Mouse (Mus musculus) spleen, postnatal 14 days (tissue): Measurements from ENCODE around the gene Sp6.

Source experiments
- DNase-seq, 2 experiments: peaks; one replicate each; pipeline ENCODE4 v3.0.0; 2021 to 2022; ENCODE audit warnings: low spot score in 2 of 2

Sp6 gene

DNA sequence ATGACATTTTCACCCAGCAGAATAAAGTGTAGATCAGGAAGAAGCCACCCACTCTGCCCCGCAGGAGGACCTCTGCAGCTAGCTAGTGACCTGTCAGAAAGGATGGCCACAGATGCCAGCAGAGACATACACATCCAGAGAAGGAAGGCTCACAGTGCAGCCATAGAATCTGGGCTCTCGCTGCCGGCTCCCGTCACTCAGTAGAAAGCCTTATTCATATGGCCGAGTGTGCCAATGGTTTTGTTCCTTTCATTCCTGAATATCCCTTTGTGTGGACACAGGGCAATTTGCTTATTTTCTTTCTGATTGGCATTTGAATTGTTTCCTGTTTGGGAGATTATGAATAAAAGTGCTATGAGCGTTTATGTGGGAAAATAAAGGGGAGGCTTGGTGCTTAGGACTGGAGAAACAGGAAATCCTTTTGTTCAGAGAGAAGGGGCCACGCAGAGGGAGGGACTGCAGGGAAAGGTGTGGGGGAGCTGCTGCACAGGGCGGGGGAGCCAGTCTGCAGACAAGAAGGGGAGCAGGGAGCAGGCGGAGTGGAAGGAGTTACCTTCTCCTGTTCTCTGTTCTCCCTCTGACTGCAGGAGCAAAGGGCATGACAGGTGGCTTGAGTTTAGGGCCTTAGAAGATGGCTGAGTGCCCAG lies 50.2 kb downstream of the Sp6 start:
- DNase-seq, result no peak

DNA sequence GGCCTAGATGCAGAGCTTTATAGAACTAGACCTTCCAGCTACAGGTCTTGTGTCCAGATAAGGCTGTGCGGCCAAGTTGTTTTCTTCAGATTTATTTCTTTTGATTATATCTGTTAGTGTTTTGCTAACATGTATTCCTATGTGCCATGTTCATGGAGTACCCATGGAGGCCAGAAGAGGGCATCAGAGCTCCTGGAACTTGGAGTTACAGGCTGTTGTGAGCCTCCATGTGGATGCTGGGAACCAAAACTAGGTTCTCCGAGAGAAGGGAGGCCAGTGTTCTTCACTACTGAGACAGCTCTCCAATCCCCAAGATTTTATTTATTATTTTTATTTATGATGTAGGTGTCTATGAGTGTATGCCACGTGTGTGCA lies 50.7 kb downstream of the Sp6 start:
- DNase-seq, result no peak

DNA sequence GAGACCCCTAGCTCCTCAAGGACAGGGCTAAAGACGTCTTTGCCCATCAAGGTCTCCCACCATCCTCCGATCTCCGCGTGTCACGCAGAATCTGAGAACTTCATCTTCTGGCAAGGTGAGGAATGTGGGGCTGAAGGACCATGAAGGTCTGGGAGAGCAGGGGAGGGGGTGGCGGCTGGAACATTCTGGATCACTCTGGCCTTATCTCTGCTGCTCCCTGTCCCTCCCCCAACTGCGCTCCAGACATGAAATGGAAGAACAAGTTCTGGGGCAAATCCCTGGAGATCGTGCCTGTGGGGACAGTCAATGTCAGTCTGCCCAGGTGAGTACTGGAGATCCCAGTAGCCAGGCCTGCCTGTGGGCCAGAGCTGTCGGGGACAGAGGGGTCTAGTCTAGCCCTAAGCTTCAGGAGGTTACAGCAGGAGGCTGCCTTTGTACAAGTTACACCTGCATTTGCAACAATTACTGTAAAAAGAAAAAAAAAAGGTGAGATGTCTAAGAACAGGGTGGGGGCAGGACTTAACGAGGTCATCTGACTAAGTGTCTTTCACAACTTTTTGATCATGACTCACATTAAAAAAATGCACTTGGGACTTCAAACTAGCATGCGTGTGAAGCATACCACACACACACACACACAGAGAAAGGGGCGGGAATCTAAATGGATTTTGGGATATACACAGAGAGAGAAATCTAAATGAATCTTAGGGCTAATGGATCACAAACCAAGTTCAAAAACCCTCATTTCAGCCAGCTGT lies 52.5 kb downstream of the Sp6 start:
- DNase-seq, result no peak

DNA sequence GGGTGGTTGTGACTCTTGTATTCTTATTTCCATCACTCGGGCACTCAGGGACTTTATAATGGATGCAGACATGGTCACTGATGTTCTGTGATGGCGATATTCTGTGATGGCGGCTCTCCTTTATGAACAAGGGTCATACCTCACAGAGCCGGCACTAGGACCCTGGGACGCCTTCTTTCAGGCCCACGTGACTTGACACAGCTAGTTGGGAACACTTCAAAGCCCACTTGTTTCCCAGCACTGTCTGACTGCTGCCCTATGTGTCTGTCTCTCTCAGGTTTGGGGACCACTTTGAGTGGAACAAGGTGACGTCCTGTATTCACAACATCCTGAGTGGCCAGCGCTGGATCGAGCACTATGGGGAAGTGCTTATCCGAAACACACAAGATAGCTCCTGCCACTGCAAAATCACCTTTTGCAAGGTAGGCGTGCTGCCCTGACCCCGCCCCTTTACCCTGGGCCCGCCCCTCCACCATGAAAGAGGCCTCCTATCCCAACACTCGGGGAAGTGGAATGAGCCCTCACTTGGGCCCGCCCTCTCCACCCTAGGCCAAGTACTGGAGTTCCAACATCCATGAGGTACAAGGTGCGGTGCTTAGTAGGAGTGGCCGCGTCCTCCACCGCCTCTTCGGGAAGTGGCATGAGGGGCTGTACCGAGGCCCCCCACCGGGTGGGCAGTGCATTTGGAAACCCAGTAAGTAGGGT lies 53.6 kb downstream of the Sp6 start:
- no peak for DNase-seq

DNA sequence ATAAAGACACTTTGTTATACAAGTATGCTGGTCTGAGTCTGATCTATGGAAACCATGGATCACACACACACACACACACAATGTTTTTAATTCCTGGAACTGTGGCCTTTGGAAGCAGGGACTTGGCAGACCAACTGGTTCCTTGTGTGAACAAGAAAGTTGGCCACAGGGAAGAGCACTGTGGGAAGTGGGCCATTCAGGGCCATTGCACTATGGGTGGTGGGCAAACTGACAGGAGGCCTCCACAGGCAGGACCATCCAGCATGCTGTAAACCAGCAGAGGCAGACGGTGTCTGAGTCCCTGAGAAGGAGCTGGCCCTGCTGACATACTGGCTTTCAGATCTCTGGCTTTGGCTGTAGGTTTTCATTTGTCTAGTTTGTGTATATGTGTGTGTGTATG lies 56.1 kb downstream of the Sp6 start:
- DNase-seq, result no peak

DNA sequence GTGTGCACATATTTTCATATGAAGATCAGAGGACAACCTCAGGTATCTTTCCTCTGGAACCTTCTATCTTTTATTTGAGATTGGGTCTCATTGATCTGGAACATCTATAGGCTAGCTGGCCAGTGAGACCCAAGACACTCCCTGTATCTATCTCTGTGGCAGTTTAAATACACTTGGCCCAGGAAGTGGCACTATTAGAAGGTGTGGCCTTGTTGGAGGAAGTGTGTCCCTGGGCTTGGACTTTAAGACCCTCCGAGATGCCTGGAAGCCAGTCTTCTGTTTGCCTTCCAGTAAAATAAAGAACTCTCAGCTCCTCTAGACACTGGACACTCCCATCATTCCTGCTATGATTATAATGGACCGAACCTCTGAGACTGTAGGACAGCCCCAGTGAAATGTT lies 56.6 kb downstream of the Sp6 start:
- DNase-seq, result no peak

DNA sequence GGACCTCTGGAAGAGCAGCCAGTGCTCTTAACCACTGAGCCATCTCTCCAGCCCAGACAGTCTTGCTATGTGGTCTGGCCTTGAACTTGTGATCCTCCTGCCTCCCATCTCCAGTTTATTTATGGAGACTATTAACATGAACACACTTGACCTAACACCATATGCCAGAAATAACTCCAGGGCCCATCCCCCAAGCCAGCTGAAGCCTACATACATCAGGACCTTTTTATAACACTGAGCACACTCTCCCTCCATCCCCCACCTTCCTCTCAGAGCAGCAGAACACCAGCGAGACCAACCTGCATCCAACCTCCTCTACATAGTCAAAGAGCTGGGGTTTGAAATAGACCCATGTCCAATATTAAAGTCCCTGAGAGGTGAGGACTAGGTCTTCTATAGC lies 57.9 kb downstream of the Sp6 start:
- DNase-seq, result no peak

DNA sequence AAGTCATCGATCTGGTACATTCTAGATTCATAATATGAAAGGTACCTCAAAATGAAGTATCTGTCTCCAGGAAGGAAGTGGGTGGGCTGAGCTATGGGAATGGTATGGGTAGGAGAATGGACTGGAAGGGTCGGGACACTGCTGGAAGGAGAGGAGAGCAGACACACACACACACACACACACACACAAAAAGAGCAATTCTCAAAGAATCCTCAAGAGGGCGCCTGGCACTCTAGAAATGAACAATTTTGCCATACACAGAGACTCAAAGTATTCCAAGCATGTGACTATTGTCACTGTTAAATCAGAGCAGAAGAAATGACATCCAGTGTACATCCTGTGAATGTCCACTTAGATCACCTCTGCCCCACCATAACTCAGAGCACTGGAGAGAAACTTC lies 59.3 kb downstream of the Sp6 start:
- DNase-seq, result no peak

DNA sequence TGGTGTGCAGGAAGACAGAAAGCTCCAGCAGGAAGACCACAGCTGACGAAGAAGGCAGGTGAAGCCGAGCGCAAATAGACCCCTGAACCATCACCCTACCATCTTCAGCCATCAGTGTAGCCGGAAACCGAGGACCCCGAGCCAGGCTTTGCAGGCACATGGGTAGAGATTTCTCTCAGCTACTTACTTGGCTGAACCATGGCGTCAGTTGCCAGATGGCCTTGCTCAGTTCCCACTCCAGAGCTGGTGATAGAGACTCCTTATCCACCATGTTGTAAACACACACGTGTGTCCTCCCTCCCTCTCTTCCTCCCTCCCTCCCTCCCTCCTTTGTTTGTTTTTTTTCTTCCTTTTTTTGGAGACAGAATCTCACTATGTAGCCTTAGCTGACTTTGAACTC lies 61.0 kb downstream of the Sp6 start:
- no peak for DNase-seq
